In genomic region chr9:31422143-31422542, GRCm38 (mm10) we compare ENCODE assay signal across 27 mouse cellular contexts. TPM values are rescaled to one million over a fixed set of nuclear protein-coding genes. Genes with fewer than 3 reads are reported as not detected.
DNase-seq lines count a peak whose midpoint lies in the region; ATAC-seq and TF ChIP-seq lines count a peak whose summit lies in the region.
"Had no signal": no experiment of that assay in that cellular context is flagged by ENCODE, and none has a peak within 500 bp of the region (broad histone marks: within the 10 kb centered on the region; RNA-seq: fewer than 3 reads in every experiment).

No protein-coding gene starts in this region.

- peaks cover 8% of the 10 kb centered on the region for H3K36me3 ChIP-seq in neural tube, embryonic 11.5 days (ENCODE audit: control insufficient read depth, insufficient read depth, low read length)
- peaks cover 18% of the 10 kb centered on the region for H3K36me3 ChIP-seq in liver, embryonic 16.5 days (ENCODE audit: control insufficient read depth, insufficient read depth)

- H3K27ac ChIP-seq in neural tube, embryonic 11.5 days (ENCODE audit: low read depth, low read length), result no peak overlapping the region
- peak overlapping the region; percentile 25; the same call in 1 of the 2 replicates for H3K27ac ChIP-seq in liver, embryonic 16.5 days (ENCODE audit: low read length)
- H3K27ac ChIP-seq in cerebellum, adult 2 months (ENCODE audit: insufficient read depth, low read length), result no peak overlapping the region
- H3K27ac ChIP-seq: embryonic facial prominence, embryonic 15.5 days; hindbrain, embryonic 13.5 days; limb, embryonic 13.5 days; midbrain, embryonic 15.5 days had no signal

- no peak overlapping the region for H3K9ac ChIP-seq in neural tube, embryonic 11.5 days (ENCODE audit: low read length)
- peak overlapping the region; percentile 22; the same call in 1 of the 2 replicates for H3K9ac ChIP-seq in liver, embryonic 16.5 days (ENCODE audit: low read depth, low read length)
- H3K9ac ChIP-seq: embryonic facial prominence, embryonic 15.5 days; hindbrain, embryonic 13.5 days; limb, embryonic 13.5 days; lung, embryonic 14.5 days; midbrain, embryonic 15.5 days had no signal

- no peaks in the 10 kb centered on the region for H3K27me3 ChIP-seq in neural tube, embryonic 11.5 days (ENCODE audit: control insufficient read depth, insufficient read depth, low read length)
- no peaks in the 10 kb centered on the region for H3K27me3 ChIP-seq in liver, embryonic 16.5 days (ENCODE audit: control insufficient read depth, insufficient read depth, low read depth, low read length)
- H3K27me3 ChIP-seq in cerebellum, adult 2 months (ENCODE audit: control insufficient read depth, insufficient read depth, low read length), result no peaks in the 10 kb centered on the region
- H3K27me3 ChIP-seq: embryonic facial prominence, embryonic 15.5 days; hindbrain, embryonic 13.5 days; limb, embryonic 13.5 days; midbrain, embryonic 15.5 days; Patski had no signal

- H3K4me2 ChIP-seq in neural tube, embryonic 11.5 days (ENCODE audit: low read depth), result no peak overlapping the region
- peak overlapping the region; percentile 41 for H3K4me2 ChIP-seq in liver, embryonic 16.5 days (ENCODE audit: low read depth, low read length)
- H3K4me2 ChIP-seq: embryonic facial prominence, embryonic 15.5 days; hindbrain, embryonic 13.5 days; limb, embryonic 13.5 days; lung, embryonic 14.5 days; midbrain, embryonic 15.5 days had no signal

- WGBS in neural tube, embryonic 11.5 days, result 81% methylated on average over 5 of the region's 5 CpGs
- 34% methylated on average over 5 of the region's 5 CpGs for WGBS in liver, embryonic 16.5 days (ENCODE audit: insufficient replicate concordance)
- 90% methylated on average over 5 of the region's 5 CpGs for WGBS in cerebellum, adult 2 months

- H3K4me1 ChIP-seq in neural tube, embryonic 11.5 days (ENCODE audit: control insufficient read depth, insufficient read depth, low read length), result no peaks in the 10 kb centered on the region
- H3K4me1 ChIP-seq in liver, embryonic 16.5 days (ENCODE audit: control insufficient read depth, low read depth, low read length), result peaks cover 12% of the 10 kb centered on the region
- H3K4me1 ChIP-seq in cerebellum, adult 2 months (ENCODE audit: control insufficient read depth, insufficient read depth, low read length), result no peaks in the 10 kb centered on the region
- H3K4me1 ChIP-seq: embryonic facial prominence, embryonic 15.5 days; hindbrain, embryonic 13.5 days; limb, embryonic 13.5 days; midbrain, embryonic 15.5 days had no signal

- TF ChIP-seq POLR2A in cerebellum, adult 2 months (IDR thresholded peaks at IDR 0.05; ENCODE audit: borderline replicate concordance, insufficient read depth, low read length), result no peak

- TF ChIP-seq CTCF in cerebellum, adult 2 months (IDR thresholded peaks at IDR 0.05; ENCODE audit: borderline replicate concordance, insufficient read depth, low read depth, low read length), result no peak

- H3K9me3 ChIP-seq in neural tube, embryonic 11.5 days (ENCODE audit: control insufficient read depth, low read length), result no peaks in the 10 kb centered on the region
- H3K9me3 ChIP-seq in liver, embryonic 16.5 days (replicated peaks; ENCODE audit: control insufficient read depth, low read length), result no peaks in the 10 kb centered on the region
- H3K9me3 ChIP-seq: embryonic facial prominence, embryonic 15.5 days; hindbrain, embryonic 13.5 days; limb, embryonic 13.5 days; midbrain, embryonic 15.5 days had no signal

- DNase-seq in neural tube, embryonic 11.5 days (ENCODE audit: low spot score), result peak; percentile 2
- DNase-seq in neural tube, embryonic 10.5 days (ENCODE audit: extremely low spot score, low spot score), result no peak
- DNase-seq in liver, result peak; percentile 69
- no peak for DNase-seq in frontal cortex, postnatal 14 days (ENCODE audit: low spot score in 2 of 2)
- no peak for DNase-seq in cerebellum, adult 2 months
- DNase-seq in cerebellum, postnatal 14 days, result no peak
- no peak for DNase-seq in right cerebral cortex, postnatal 10 days (ENCODE audit: low spot score in 2 of 2)
- DNase-seq: adrenal gland, postnatal 36 days; cerebellum, adult 18-20 months; cerebellum, postnatal 36 days; heart, postnatal 36 days; kidney, adult 9 months; kidney, postnatal 4 days; layer of hippocampus, adult 9-11 months; lung, embryonic 14.5 days; right cerebral cortex, postnatal 14 days; thymus, postnatal 25 days had no signal

- no peak for ATAC-seq in neural tube, embryonic 11.5 days (ENCODE audit: insufficient read depth, low FRiP score, low TSS enrichment)
- peak; percentile 95 for ATAC-seq in liver, embryonic 16.5 days (ENCODE audit: low read depth)
- ATAC-seq: CD4-positive, CD25-positive, alpha-beta regulatory T cell, adult 4 months; midbrain, embryonic 15.5 days; Patski had no signal

- H3K4me3 ChIP-seq in neural tube, embryonic 11.5 days (ENCODE audit: low read depth, low read length), result no peak overlapping the region
- H3K4me3 ChIP-seq in liver, embryonic 16.5 days (ENCODE audit: low read depth, low read length), result no peak overlapping the region
- H3K4me3 ChIP-seq in cerebellum, adult 2 months (replicated peaks; ENCODE audit: insufficient read depth, low read depth, low read length), result no peak overlapping the region
- H3K4me3 ChIP-seq: embryonic facial prominence, embryonic 15.5 days; hindbrain, embryonic 13.5 days; limb, embryonic 13.5 days; midbrain, embryonic 15.5 days; myocyte had no signal

RNA-seq across cellular contexts. Expression of gene Nfrkb, which starts 36.2 kb away (rescaled TPM):
- 22.1 and 22.8 TPM in 2 replicates for polyA plus RNA-seq in neural tube, embryonic 11.5 days (2014; fragmentation: Nextera tagmentation; extraction: Ambion mirVana)
- polyA plus RNA-seq in liver, embryonic 16.5 days (2015; fragmentation: Nextera tagmentation; extraction: Ambion mirVana), result 4.6 and 5.5 TPM in 2 replicates
- polyA plus RNA-seq in cerebellum, adult 2 months (2012; rRNA removed), result 27.7 and 29.7 TPM in 2 replicates

RNA-seq across cellular contexts. Expression of gene Tmem45b, which starts 42.1 kb away (rescaled TPM):
- polyA plus RNA-seq in neural tube, embryonic 11.5 days (2014; fragmentation: Nextera tagmentation; extraction: Ambion mirVana), result not detected in 2 replicates
- polyA plus RNA-seq in liver, embryonic 16.5 days (2015; fragmentation: Nextera tagmentation; extraction: Ambion mirVana), result 0.57 TPM in 1 of 2 replicates, not detected in the other
- polyA plus RNA-seq in cerebellum, adult 2 months (2012; rRNA removed), result 0.07 and 0.14 TPM in 2 replicates
- polyA plus RNA-seq: CD4-positive, CD25-positive, alpha-beta regulatory T cell, adult 4 months; forebrain, embryonic 11.5 days; heart, embryonic 14.5 days; limb, embryonic 13.5 days; myocyte; Patski had no signal

Comparison
In these comparisons a context has a peak if more than half of its experiments do, and no peak if none do; other contexts are left out.
1. DNase-seq: peak in neural tube, embryonic 11.5 days (single experiment) and liver (single experiment); none in neural tube, embryonic 10.5 days (single experiment), frontal cortex, postnatal 14 days (0 of 2), cerebellum, adult 2 months (0 of 2), cerebellum, postnatal 14 days (0 of 2) and right cerebral cortex, postnatal 10 days (0 of 2).